Mouse (Mus musculus) layer of hippocampus, adult 2 months (tissue): ENCODE data around the gene Ubxn2a. TPM values are rescaled to one million over a fixed set of nuclear protein-coding genes. Genes with fewer than 3 reads are reported as not detected.

ENCODE experiments used
- DNase-seq, 2 experiments: peaks; one replicate each; pipeline ENCODE4 v3.0.0; 2022; ENCODE audit warnings: low spot score in 2 of 2
- H3K27ac ChIP-seq: fragments of 200-600 bp; 2 replicates; pipeline ENCODE4 v1.8.1; 2022
- H3K4me3 ChIP-seq: fragments of 200-600 bp; 2 replicates; pipeline ENCODE4 v1.8.1; 2022; ENCODE audit warnings: mild to moderate bottlenecking
- CTCF ChIP-seq: fragments of 200-600 bp; conservative IDR thresholded peaks from 2 replicates; pipeline ENCODE4 v1.8.1; 2022; ENCODE audit warnings: antibody characterized with exemption, mild to moderate bottlenecking, moderate library complexity
- total RNA-seq, 2 experiments: library from RNA; stranded (reverse); gene quantifications; 2 replicates each; pipeline ENCODE4 v1.2.3; 2021

The Ubxn2a gene
- total RNA-seq, 2 experiments from 2014 or later = 43.9 to 46.0 TPM

- no peak for TF ChIP-seq CTCF
These were observed 34.0 kb downstream of the Ubxn2a start for GRCm38 (mm10) chr12:4873531-4873930.

GRCm38 (mm10) chr12:4872983-4873477, 34.5 kb downstream of the Ubxn2a start:
- Histone ChIP-seq H3K27ac (no peak overlapping the region), H3K4me3 (no peak overlapping the region)
- no peak for TF ChIP-seq CTCF
- no peak for DNase-seq

More at GRCm38 (mm10) chr12:4873531-4873930, 34.0 kb downstream of the Ubxn2a start:
- H3K27ac ChIP-seq = no peak overlapping the region
- H3K4me3 ChIP-seq = no peak overlapping the region
- no peak for DNase-seq

- TF ChIP-seq CTCF = no peak; the same call in 1 of the 2 replicates
- DNase-seq = no peak
- no peak overlapping the region for H3K27ac ChIP-seq
- no peak overlapping the region for H3K4me3 ChIP-seq
These were observed 35.2 kb downstream of the Ubxn2a start for GRCm38 (mm10) chr12:4872273-4872672.

- no peak for TF ChIP-seq CTCF
- Histone ChIP-seq H3K27ac (no peak overlapping the region), H3K4me3 (no peak overlapping the region)
- no peak for DNase-seq
These were observed 36.2 kb downstream of the Ubxn2a start for GRCm38 (mm10) chr12:4871260-4871659.

GRCm38 (mm10) chr12:4868924-4869323, 38.6 kb downstream of the Ubxn2a start:
- DNase-seq = no peak

GRCm38 (mm10) chr12:4864338-4864690, 43.2 kb downstream of the Ubxn2a start:
- H3K27ac ChIP-seq = peak overlapping the region; percentile 51; the same call in 1 of the 2 replicates
- no peak for TF ChIP-seq CTCF
- peak; percentile 56 to 58 for DNase-seq

More at GRCm38 (mm10) chr12:4868924-4869323, 38.6 kb downstream of the Ubxn2a start:
- Histone ChIP-seq H3K27ac (no peak overlapping the region), H3K4me3 (no peak overlapping the region)
- no peak for TF ChIP-seq CTCF

GRCm38 (mm10) chr12:4863654-4864337, 43.7 kb downstream of the Ubxn2a start:
- DNase-seq = no peak
- Histone ChIP-seq H3K4me3 (no peak overlapping the region), H3K27ac (peak overlapping the region; percentile 46; the same call in 1 of the 2 replicates)
- TF ChIP-seq CTCF = no peak

More at GRCm38 (mm10) chr12:4864338-4864690, 43.2 kb downstream of the Ubxn2a start:
- no peak overlapping the region for H3K4me3 ChIP-seq

GRCm38 (mm10) chr12:4862672-4863071, 44.8 kb downstream of the Ubxn2a start:
- H3K4me3 ChIP-seq = no peak overlapping the region
- no peak overlapping the region for H3K27ac ChIP-seq
- peak; percentile 57 for TF ChIP-seq CTCF
- DNase-seq = no peak

- no peak overlapping the region for H3K4me3 ChIP-seq
- H3K27ac ChIP-seq = no peak overlapping the region
- DNase-seq = no peak
- TF ChIP-seq CTCF = no peak
These were observed 48.1 kb downstream of the Ubxn2a start for GRCm38 (mm10) chr12:4859241-4859914.

- H3K4me3 ChIP-seq = no peak overlapping the region
- peak; percentile 65 for TF ChIP-seq CTCF
- no peak overlapping the region for H3K27ac ChIP-seq
- DNase-seq = no peak
These were observed 50.7 kb downstream of the Ubxn2a start for GRCm38 (mm10) chr12:4856834-4857233.

- peak; percentile 68 for TF ChIP-seq CTCF
- Histone ChIP-seq H3K27ac (no peak overlapping the region), H3K4me3 (no peak overlapping the region)
- DNase-seq = no peak
These were observed 51.3 kb downstream of the Ubxn2a start for GRCm38 (mm10) chr12:4856160-4856559.

GRCm38 (mm10) chr12:4843741-4844140, 63.8 kb downstream of the Ubxn2a start:
- Histone ChIP-seq H3K27ac (peak overlapping the region; percentile 43), H3K4me3 (peak overlapping the region; percentile 61)
- DNase-seq = no peak
- TF ChIP-seq CTCF = no peak

GRCm38 (mm10) chr12:4842890-4843597, 64.5 kb downstream of the Ubxn2a start, which contains the start of gene Wdcp:
TSS of gene Wdcp (plus strand) at chr12:4843303.
- H3K27ac ChIP-seq = peak within 1 kb of the TSS; percentile 43
- peak; percentile 86 to 94 for DNase-seq
- no peak for TF ChIP-seq CTCF

More at GRCm38 (mm10) chr12:4842890-4843597, 64.5 kb downstream of the Ubxn2a start, which contains the start of gene Wdcp:
- H3K4me3 ChIP-seq = peak within 1 kb of the TSS; percentile 61
